Mouse (Mus musculus): ENCODE measurements around the gene Gm128.
A peak's percentile ranks its signal among the peaks of the same experiment; 100 is the strongest.

Gene Gm128

DNA sequence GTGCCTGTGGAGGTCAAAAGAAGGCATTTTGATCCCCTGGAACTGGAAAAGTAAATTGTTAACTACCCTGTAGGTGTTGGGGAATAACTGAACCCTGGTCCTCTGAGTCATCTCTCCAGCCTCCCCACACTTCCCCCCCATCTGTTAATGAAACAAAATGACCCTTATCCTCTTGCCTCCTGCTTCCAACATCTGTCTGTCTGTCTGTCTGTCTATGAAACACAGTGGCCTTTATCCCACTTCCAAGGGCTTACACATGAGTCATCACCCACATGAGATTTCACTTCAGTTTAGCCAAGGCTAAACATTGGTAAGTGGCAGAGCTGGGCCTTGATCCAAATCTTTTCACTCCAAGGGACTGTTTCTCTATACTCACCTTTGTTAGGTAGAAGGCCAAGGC is 26.5 kb upstream of the Gm128 start:
- no peak for DNase-seq (ENCODE audit: low read depth)

DNA sequence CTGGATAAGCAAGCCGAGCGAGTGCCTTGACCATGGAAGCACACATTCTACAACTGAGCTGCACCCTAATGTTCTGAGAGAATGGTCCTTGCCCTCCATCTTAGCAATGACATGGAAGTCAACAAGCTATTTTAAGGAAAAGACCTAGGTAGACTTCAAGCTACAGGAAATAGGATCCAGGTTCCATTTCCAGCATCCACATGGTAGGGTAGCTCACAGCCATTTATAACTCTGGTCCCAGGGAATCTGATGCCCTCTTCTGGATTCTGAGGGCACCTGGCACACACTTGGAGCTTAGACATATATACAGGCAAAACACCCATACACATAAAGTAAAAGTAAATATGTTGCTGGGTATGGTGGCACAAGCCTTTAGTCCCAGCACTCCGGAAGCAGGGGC is 24.7 kb upstream of the Gm128 start:
- DNase-seq (ENCODE audit: low read depth), result no peak

DNA sequence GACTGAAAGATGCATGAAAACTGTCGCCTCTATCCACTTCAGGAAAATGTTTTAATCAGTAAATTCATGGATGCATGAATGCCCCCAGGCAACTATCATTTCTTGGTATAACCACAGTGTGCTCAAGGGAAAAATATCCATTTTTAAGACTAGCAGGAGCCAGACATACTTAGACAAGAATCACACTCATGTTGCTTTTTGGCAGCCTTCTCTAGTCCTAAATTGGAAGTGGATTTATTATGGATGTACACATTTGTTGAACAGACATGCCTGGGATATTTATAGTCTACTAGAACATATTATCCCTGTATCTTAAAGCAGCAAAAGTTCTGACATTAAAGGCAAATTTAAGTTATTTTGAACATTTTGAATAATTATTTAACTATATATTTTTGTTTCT is 23.3 kb upstream of the Gm128 start:
- DNase-seq (ENCODE audit: low read depth), result no peak

DNA sequence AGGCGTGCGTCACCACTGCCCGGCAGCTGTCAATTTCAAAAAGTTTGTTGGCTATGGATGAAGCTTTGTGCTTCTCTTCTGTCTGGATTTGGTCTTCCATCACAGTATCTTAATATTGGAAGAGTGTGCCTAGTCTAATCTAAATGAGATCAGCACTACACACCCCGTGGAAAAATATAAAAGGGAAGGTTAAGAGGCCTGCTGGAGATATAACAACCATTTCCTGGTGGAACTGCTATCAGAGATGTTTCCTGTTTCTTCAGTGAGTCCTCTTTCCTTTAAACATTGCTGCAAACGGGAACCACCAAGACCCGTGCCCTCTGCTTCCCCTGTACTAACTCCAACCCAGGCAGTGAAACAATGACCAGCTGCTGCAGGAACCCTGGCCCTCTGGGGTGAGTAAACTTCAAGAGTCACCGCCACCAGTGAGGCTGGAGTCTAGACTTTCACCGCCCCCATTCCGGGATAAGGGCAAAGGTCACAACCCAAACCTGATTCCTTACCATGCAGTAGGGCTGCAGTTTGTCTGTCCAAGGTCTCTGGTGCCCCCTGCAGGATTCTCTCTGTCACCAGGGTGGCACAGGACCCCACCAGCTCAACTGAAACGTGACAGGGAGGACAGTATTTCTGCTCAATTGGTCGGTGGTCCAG is 21.8 kb upstream of the Gm128 start:
- peak; percentile 57 for DNase-seq (ENCODE audit: low read depth)

DNA sequence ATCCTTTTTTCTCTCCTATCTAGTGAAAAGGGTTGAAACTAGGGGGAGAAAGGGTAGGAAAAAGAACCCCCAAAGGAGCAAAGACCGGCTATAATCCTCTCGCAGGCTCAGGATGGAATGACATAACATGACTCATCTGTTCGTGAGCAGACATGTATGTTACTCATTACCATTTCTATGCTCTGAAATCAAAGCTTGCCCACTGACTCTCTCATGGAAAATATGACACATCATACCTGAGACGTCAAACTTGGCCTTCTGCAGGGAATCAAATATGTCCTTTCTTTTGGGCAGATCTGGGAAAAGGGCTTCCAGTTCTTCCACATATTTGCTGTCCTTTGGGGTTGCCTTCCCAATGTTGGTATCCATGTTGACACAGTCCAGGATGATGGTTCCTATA is 20.6 kb upstream of the Gm128 start:
- DNase-seq (ENCODE audit: low read depth), result no peak

DNA sequence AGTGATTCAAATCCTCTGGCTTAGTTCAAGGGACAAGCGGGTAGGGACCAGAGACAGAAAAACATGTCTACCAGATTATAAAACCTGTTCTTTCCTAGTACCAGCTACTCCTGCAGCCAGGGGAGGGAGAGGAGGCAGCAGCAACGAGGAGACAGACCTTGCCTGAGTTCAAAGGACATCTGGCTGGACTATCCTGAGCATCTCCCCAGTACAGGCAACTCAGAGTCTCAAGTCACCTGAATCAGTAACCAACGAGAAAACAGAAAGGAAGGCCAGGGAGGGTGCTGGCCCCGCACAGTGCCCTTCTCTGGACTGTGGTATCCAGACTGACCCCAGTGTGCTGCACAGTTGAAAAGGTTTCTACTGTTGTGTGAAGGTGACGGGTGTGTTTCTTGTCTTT is 15.5 kb upstream of the Gm128 start:
- no peak for DNase-seq (ENCODE audit: low read depth)

DNA sequence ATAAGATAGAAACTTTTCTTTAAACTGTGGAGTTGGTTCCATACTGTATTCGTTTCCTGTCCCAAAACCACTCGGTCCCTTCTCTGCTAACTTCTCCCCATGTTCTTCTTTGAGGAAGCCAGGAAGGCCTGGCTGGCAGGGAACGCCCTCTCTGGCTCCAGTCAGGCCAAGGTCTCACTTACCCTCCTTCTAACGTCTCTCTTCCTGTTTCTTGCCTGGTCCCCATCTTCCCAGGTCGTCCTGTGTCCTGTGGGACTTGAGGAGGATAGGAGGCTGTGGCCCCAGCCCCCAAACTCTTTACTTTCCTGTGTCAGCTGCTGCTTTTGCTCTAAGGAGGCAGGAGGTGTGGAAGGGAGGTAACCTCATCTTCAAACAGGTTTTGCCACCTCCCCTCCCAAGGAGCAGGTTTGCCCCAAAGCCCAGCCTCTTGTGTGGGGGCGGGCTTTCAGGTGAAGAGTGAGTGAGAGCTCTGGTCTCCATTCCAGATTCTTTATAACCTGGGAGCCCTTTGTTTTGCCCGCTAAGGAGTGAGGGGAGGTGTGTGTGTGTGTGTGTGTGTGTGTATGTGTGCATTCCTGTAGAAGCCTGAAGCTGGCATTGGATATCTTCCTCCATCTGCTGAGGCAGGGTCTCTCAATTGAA is 9.5 kb upstream of the Gm128 start, which contains the start of gene Bnipl:
Gene Bnipl, minus strand, starts transcription at position 411 of the 642 bp plus-strand sequence.
- no peak for DNase-seq (ENCODE audit: low read depth)

DNA sequence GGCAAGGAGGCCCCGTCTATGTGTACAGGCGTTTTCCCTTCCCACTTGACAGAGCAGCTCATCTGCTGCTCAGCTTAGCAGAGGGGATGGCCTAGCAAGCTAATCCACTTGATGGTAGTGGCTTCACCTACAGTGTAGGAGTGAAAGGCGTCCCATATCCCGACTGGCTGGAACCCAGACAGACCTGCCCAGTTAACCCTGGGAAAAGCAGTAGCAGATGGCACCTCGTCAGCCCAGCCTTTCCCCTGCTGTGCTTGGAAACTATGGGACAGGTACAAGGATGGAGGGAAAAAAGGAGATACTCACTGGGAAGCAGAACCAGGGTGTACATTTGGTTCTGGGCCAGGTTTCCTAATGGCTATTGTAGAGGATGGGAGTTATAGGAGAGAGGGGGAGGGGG is 9.0 kb upstream of the Gm128 start:
- no peak for DNase-seq (ENCODE audit: low read depth)

DNA sequence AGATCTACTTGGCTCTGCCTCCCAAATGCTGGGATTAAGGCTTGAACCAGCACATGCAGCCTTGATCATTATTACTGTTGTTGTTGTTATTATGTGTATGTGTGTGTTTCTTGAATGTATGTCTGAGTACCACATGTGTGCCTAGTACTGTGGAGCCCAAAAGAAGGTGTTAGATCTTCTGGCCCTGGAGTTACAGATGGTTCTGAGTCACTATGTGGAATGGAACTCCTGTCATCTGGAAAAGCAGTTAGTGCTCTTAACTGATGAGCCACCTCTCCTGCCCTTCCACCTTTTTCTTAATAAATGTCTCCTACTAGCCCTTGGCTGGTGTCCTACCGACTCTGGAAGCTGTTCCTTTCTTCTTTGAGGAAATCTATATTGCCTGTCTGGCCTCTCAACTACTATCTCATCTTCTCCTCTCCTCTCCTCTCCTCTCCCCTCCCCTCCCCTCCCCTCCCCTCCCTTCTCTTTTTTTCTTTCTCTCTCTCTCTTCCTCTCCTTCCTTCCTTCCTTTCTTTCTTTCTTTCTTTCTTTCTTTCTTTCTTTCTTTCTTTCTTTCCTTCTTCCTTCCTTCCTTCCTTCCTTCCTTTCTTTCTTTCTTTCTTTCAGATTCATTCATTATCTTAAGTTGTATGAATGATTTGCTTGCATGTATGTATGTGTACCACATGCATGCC is 6.4 kb upstream of the Gm128 start:
- no peak for DNase-seq (ENCODE audit: low read depth)

DNA sequence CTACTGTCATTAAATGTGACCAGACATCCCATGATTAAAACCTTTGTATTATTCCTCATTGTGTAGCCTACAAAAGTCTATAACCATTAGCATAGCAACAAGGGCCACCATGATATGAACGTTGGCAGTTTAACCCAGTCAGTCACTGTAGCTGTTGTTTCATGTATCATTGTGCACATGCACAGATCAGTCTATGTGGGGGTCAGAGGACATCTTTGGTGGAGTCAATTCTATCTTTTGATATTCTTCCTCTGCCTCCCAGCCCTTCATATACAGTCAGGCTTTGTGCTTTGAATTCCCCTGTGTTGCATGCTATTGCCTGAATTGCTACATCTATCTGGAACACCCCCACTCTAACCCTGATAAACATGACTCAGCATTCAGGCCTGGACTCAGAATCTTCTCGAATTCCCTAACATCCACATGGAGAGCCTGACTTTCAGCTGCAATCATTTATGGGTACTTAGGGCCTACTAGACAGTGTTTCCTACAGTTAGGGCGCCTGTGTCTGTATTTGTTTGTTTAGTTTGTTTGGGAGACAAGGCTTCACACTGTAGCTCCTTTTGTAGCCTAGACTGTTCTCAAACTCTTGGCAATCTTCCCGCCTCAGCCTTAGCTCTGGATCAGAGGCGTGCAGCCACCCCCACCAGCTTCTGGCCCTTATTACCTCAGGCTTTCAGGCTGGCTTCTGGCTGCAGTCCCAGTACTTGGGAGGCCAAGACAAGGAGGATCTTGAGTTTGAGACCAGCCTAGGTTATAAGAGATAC is 5.2 kb upstream of the Gm128 start:
- DNase-seq (ENCODE audit: low read depth), result no peak

DNA sequence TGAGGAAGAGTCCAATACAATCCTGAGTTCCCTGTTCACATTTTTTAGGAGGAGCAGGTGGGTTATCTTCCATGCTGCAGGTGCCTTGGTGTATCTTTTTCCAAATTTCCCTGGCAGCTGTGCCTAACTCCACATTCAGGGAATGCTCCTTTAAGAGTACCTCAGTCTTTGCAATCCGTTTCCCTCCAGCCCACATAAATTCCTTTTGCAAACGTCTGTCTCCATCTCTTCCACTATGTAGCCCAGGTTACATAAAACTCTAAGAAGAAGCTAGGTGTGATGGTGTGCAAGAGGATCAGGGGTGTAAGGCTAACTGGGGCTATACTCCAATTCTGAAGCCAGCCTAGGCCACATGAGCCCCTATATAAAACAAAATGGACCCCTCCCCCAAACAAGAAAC is 1.7 kb upstream of the Gm128 start:
- DNase-seq (ENCODE audit: low read depth), result no peak

DNA sequence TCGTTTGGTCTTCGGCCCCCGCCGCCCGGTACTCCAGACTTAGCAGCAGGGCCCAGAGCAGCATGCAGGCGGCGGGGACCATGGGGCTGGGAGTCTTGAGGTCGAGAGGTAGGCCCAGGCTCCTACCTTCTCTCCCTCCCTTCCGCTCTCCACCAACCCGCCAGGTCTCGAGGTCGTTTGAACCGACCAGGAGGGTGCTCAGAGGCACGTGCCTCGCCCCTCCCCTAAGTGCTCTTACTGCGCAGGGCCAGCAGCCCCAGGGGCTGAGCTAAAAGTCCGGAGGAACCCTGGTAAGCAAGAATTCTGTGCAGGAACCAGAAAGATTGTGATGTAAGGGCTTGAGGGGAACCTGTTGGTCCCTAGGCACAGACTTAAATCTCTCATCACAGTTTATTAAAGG is 498 bp downstream of the Gm128 start:
- no peak for DNase-seq (ENCODE audit: low read depth)

DNA sequence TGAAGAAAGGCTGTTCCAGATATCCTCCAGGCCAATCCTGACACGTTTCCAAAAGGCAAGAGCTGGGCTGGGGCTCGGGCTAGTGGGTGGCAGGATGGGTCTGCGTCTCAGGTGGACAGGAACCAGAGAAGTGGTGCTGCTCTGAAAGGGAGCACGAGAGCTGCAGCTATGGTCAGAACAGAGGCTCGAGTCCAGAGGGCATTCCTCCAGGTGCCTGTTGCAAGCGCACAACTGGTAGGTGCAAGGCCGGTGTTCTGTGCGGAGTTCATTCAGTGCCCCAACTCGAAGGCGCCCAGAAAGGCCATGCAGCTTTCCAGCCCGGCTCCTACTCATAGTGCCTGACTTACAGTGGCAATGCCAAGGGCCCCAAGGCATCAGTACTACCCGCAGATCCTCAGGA is 1.4 kb downstream of the Gm128 start:
- no peak for DNase-seq (ENCODE audit: low read depth)

DNA sequence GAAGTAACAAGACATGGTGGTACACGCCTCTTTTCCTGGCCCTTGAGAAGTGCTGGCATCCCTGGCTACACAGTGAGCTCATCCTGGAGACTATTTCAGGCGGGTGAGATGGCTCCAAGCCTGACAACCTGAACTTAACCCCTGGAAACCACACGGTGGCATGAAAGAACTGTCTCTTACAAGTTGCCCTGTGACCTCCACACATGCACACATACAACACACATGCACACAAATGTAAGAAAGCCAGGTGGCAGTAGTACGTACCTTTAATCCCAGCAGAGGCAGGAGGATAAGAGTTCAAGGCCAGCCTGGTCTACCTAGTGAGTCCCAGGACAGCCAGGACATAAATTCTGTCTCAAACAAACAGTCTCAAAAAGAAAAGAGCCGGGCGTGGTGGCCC is 2.4 kb downstream of the Gm128 start:
- no peak for DNase-seq (ENCODE audit: low read depth)

DNA sequence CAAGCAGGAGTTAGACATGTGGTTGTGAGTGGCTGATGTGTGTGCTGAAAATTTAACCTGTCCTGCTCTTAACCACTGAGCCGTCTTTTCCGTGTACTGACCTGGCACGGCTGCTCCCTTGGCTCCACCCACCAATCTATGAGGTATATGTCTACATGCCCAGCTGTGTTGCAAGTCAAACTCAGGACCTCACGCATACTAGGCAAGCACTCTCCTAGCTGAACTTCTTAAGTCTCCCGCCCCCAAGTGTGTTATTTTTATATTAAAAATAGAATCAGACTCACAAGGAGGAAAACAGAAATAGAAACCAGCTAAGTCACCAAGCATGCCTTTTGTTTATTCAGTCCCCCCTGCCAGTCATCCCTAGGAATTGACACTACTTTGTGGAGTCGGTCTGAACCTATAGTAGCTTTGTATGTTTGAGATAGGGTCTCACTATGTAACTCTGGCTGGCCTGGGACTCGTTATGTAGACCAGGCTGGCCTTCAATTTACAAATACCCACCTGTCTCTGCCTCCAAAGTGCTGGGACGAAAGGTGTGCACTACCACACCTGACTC is 3.8 kb downstream of the Gm128 start:
- DNase-seq (ENCODE audit: low read depth), result no peak

DNA sequence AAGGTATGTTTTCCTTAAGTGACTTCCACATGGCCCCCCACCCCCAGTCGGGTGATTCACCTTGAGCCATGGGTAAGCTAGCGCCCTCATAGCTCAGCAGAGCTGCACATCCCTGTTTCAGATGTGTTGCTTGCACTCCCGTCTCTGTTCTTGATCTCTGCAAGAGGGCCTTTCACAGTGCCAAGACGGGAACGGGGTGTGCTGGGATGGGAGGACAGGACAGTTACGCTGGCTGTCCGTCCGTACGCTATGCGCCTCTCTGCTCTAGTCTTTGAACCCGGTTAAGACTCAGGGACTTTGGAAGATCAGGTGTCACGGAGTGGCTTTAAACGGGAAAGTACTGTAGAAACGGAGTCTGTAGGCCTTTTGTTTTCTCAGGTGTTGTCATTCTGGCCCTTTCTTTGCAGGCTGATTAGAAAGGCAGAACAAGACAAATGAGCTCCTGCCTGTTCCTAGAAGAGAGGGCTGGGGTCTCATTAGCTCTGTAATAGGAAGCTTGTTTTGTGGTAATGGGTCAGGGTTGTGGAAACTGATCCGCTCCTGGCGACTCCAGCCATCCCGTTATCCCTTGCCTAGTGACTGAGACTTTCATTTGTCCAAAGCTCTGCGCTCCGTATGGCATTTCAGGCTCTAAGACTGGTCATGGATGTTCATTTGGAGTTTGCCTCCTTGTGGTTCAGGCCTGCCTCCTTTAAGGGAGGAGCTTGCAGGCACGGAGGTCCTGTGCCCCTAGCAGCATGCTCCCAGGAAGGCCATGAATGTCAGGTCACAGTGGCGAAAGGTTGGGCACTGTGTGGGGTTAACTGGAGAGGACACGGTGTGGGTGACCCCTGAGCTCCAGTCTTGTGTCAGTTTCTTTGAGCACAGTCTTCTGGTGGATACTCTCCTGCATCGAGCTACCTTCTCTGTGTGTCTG is 5.8 kb downstream of the Gm128 start:
- DNase-seq (ENCODE audit: low read depth), result no peak

DNA sequence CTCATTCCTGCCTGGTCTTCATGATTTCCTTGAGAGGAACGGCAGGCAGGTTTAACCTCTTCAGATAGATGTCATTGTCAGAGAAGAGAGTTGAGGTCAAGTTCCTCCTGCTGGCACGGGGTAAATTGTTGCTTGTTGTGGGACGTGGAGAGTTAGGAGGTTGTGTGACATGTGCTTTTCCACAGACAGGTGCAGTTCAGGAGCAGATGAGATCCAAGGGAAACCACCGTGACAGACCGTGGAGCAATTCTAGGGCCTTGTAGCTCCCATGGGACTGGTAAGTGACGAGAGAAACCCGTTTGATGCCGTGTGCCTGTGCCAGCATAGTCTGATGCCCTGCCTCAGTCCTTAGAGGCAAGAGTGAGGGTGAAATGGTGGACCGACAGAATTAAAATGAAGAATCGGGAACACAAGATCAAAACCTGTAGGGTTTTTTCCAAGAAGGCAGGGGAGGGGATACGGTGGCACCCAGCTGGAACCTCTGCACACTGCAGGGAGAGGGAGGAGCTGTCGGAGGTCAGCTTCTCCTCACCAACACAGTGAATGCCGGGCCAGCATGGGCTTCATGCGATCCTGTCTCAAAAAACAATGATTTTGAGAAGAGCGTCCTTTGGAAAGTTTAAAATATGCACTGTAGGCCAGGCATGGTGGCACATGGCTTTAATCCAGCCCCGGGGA is 8.0 kb downstream of the Gm128 start:
- DNase-seq (ENCODE audit: low read depth), result no peak

DNA sequence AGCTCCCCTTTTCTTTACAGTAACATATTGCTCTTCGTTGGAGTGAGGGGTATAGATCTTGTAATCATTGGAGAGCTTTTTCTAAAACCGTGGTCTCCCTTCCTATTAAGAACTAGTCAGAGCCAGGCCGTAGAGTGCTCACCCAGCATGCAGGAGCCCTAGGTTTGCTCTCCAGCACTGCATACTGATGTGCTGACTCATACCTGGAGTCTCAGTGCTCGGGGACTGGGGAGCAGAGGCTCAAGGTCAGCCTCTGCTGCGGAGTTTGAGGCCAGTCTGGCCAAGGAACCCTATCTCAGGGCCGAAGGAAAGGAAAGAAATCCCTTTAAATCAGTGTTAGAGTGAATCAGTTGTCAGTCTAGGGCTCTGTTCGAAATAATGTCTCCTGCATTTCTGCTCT is 8.6 kb downstream of the Gm128 start:
- no peak for DNase-seq (ENCODE audit: low read depth)

DNA sequence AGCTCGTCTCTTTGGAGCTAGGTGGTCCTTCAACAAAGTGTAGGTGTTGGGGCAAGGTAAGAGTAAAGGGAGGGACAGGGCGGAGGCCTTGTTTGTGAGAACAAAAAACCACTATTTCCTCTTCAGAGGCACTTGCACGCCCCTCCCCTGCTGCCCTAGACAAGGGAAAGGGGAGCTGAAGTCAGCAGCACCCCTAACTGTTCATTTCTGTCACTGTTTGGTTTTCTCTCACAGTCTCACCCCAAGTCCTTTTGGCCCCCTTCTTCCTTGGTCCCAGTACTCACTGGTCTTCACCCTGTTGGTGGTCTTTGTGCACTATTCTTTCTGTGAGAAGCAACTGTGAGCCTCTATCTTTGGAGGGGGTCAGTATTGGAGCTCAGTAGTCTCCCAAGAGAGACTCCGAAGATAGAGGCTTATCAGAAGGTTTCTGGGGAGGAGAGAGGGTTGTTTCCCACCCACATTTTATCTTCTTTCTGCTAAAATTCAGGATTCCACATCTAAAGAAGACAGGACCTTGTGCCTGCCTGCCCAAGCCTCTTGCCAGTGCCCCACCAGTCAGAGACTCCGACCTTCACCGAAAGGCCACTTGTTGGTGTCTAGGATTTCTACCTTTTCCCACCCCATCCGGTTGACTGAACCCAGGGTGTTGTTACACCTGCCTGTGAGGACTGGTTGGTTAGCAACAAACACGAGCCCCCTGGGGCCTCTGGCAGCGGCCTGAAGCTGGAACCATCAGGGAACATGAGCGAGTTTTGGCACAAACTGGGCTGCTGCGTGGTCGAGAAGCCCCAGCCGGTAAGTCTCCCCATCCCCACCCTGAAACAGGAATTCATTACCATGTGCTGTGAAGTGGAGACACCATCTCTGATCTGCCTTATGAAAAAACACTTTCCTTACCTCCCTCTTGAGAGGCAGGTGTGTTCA is 9.8 kb downstream of the Gm128 start, which contains the start of gene Mllt11:
Gene Mllt11, minus strand, starts transcription at position 874 of the 924 bp plus-strand sequence.
- no peak for DNase-seq (ENCODE audit: low read depth)
